Mouse (Mus musculus) olfactory bulb, adult 2 months (tissue): ENCODE data around the gene Mical2. TPM values are rescaled to one million over a fixed set of nuclear protein-coding genes. Genes with fewer than 3 reads are reported as not detected.

Experiments
- H3K27ac ChIP-seq: fragments of 200-500 bp; 2 replicates; pipeline ENCODE4 v1.5.1; 2012; ENCODE audit warnings: low read depth, low read length; ENCODE audit not compliant: insufficient read depth
- H3K4me1 ChIP-seq: fragments of 200-500 bp; 2 replicates; pipeline ENCODE4 v1.6.1; 2012; ENCODE audit warnings: low read length; ENCODE audit not compliant: control insufficient read depth, insufficient read depth
- H3K4me3 ChIP-seq: fragments of 200-500 bp; 2 replicates; pipeline ENCODE4 v1.5.1; 2012; ENCODE audit warnings: mild to moderate bottlenecking, low read depth, low read length, moderate library complexity; ENCODE audit not compliant: insufficient read depth
- CTCF ChIP-seq: fragments of 200-500 bp; IDR thresholded peaks from 2 replicates; pipeline ENCODE4 v1.5.1; 2012; ENCODE audit warnings: low read depth, mild to moderate bottlenecking, low read length, moderate library complexity; ENCODE audit not compliant: insufficient read depth
- POLR2A ChIP-seq: fragments of 200-500 bp; IDR thresholded peaks from 2 replicates; pipeline ENCODE4 v1.6.1; 2012; ENCODE audit warnings: mild to moderate bottlenecking, low read depth, low read length, moderate library complexity; ENCODE audit not compliant: insufficient read depth
- WGBS: fragments of 180-500 bp; shearing (Covaris S2); methylation state at CpG from one replicate; pipeline ENCODE4 v1.1.7; 2018; 5-methylcytosine and 5-hydroxymethylcytosine counted together
- polyA plus RNA-seq: library from polyadenylated mRNA; stranded (reverse); fragments of >200 nt; gene quantifications from 2 replicates; pipeline ENCODE4 v1.2.4, GENCODE M21; 2012; ENCODE audit warnings: low replicate concordance; ENCODE audit not compliant: missing spikeins, insufficient read depth, insufficient read length

Gene Mical2
- polyA plus RNA-seq, 1 experiment: 155 TPM

GRCm38 (mm10) chr7:112362574-112363200 lies 137.0 kb downstream of the Mical2 start:
- WGBS: 49% methylated on average over 7 of the region's 7 CpGs
- TF ChIP-seq CTCF: no peak
- TF ChIP-seq POLR2A: no peak
- peaks cover 3% of the 10 kb centered on the region; the same call in 1 of the 2 replicates for H3K4me1 ChIP-seq
- H3K27ac ChIP-seq: no peak overlapping the region
- no peak overlapping the region for H3K4me3 ChIP-seq

GRCm38 (mm10) chr7:112365864-112366263 lies 140.2 kb downstream of the Mical2 start:
- TF ChIP-seq POLR2A: no peak
- no peak for TF ChIP-seq CTCF
- Histone ChIP-seq H3K27ac (no peak overlapping the region), H3K4me1 (peaks cover 3% of the 10 kb centered on the region; the same call in 1 of the 2 replicates), H3K4me3 (no peak overlapping the region)
- 96% methylated on average over 3 of the region's 3 CpGs for WGBS

GRCm38 (mm10) chr7:112369046-112369445 lies 143.4 kb downstream of the Mical2 start:
- TF ChIP-seq POLR2A: no peak
- peak; percentile 84 for TF ChIP-seq CTCF
- H3K27ac ChIP-seq: no peak overlapping the region
- H3K4me3 ChIP-seq: no peak overlapping the region
- H3K4me1 ChIP-seq: no peaks in the 10 kb centered on the region
- 23% methylated on average over 2 of the region's 2 CpGs for WGBS

GRCm38 (mm10) chr7:112369977-112370376 lies 144.3 kb downstream of the Mical2 start:
- H3K27ac ChIP-seq: no peak overlapping the region
- no peaks in the 10 kb centered on the region for H3K4me1 ChIP-seq
- 89% methylated on average over 3 of the region's 3 CpGs for WGBS
- H3K4me3 ChIP-seq: no peak overlapping the region
- TF ChIP-seq POLR2A (no peak), CTCF (no peak)

GRCm38 (mm10) chr7:112371387-112371786 lies 145.7 kb downstream of the Mical2 start:
- no peak overlapping the region for H3K4me3 ChIP-seq
- 95% methylated on average over 2 of the region's 2 CpGs for WGBS

GRCm38 (mm10) chr7:112374035-112374434 lies 148.4 kb downstream of the Mical2 start:
- H3K4me3 ChIP-seq: no peak overlapping the region

More at GRCm38 (mm10) chr7:112371387-112371786, 145.7 kb downstream of the Mical2 start:
- no peaks in the 10 kb centered on the region; the same call in 1 of the 2 replicates for H3K4me1 ChIP-seq
- H3K27ac ChIP-seq: no peak overlapping the region
- TF ChIP-seq POLR2A (no peak), CTCF (no peak)

GRCm38 (mm10) chr7:112375062-112375461 lies 149.4 kb downstream of the Mical2 start:
- no peak for TF ChIP-seq CTCF
- no peak for TF ChIP-seq POLR2A
- Histone ChIP-seq H3K27ac (no peak overlapping the region), H3K4me3 (no peak overlapping the region), H3K4me1 (peaks cover 13% of the 10 kb centered on the region)
- WGBS: 90% methylated on average over 9 of the region's 9 CpGs

More at GRCm38 (mm10) chr7:112374035-112374434, 148.4 kb downstream of the Mical2 start:
- no peak for TF ChIP-seq CTCF
- no peak for TF ChIP-seq POLR2A
- 89% methylated on average over 5 of the region's 5 CpGs for WGBS
- Histone ChIP-seq H3K4me1 (peaks cover 13% of the 10 kb centered on the region), H3K27ac (no peak overlapping the region)

GRCm38 (mm10) chr7:112375900-112376299 lies 150.2 kb downstream of the Mical2 start:
- Histone ChIP-seq H3K27ac (no peak overlapping the region), H3K4me3 (no peak overlapping the region), H3K4me1 (peaks cover 13% of the 10 kb centered on the region)
- WGBS: 76% methylated on average over 5 of the region's 5 CpGs
- no peak for TF ChIP-seq POLR2A
- TF ChIP-seq CTCF: no peak

GRCm38 (mm10) chr7:112376611-112377010 lies 151.0 kb downstream of the Mical2 start:
- 76% methylated on average over 2 of the region's 2 CpGs for WGBS
- H3K4me3 ChIP-seq: no peak overlapping the region
- no peak overlapping the region for H3K27ac ChIP-seq
- TF ChIP-seq CTCF (no peak), POLR2A (no peak)
- H3K4me1 ChIP-seq: peaks cover 13% of the 10 kb centered on the region
